Mouse (Mus musculus): ENCODE results near the gene Car12. TPM values are rescaled to one million over a fixed set of nuclear protein-coding genes. Genes with fewer than 3 reads are reported as not detected.
A peak's percentile ranks its signal among the peaks of the same experiment; 100 is the strongest.

Gene Car12
- polyA plus RNA-seq, 1 experiment from 2014 or later: 6.4 TPM

DNA sequence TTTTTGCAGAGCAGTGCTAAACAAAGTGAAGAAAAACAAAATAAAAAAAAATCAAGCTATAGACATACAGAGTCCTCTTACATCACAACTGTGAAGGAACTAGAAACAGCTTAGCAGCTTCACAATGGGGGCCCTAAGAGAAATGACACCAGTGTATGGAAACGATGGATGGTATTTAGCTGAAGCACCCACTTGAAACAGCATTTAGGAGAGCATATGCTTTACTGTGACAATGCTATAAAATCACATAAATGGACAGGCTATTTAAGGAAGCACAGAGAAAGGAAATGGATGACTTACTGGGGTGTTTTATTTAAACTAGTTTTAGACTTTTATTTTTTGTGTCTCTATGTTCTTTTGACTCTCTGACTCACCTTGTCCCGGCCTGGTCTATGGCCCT lies 25.8 kb upstream of the Car12 start:
- WGBS: 80% methylated on average over 2 of the region's 2 CpGs
- H3K36me3 ChIP-seq: no peaks in the 10 kb centered on the region
- no peak overlapping the region for H3K9ac ChIP-seq (replicated peaks)

DNA sequence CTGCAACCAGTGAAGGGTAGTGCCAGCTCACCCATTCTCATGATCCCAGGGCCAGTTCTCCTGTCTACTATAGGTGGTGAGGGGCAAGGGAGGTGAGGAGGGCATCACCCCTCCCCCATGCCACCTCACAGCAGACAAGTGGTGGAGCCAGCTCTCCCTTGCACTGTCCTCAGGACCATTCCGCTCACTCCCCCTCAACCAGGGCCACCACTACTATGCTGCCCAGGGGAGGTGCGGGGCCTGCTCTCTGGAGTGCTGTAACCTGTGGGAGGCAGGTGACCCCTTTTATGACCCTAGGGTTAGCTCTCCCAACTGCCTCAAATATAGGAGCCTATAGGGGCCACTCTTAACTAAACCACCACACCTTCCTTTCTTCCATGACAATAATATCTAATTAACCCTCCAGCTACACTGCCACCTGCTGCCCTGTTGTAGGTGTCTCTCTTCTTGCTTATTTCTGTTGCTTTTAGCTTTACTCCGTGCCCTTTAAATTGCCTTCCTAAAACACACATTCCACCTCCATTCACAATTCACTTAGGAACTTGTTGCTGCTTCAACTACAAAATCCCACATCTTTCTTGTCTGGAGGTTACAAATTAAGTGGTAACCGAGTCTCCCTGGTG lies 21.7 kb upstream of the Car12 start:
- no peaks in the 10 kb centered on the region for H3K4me1 ChIP-seq
- no peak overlapping the region for H3K27ac ChIP-seq (replicated peaks)
- no peak overlapping the region for H3K4me3 ChIP-seq
- no peak overlapping the region for H3K4me2 ChIP-seq (replicated peaks)
- ATAC-seq (replicated peaks): no peak
- no peaks in the 10 kb centered on the region for H3K9me3 ChIP-seq
- no peaks in the 10 kb centered on the region for H3K27me3 ChIP-seq
- no peaks in the 10 kb centered on the region for H3K36me3 ChIP-seq
- H3K9ac ChIP-seq (replicated peaks): no peak overlapping the region
- WGBS: 76% methylated on average over 4 of the region's 4 CpGs

More for the DNA sequence above, 25.8 kb upstream of the Car12 start:
- H3K9me3 ChIP-seq: no peaks in the 10 kb centered on the region
- H3K4me3 ChIP-seq: no peak overlapping the region
- no peaks in the 10 kb centered on the region for H3K4me1 ChIP-seq
- H3K27ac ChIP-seq (replicated peaks): no peak overlapping the region
- H3K4me2 ChIP-seq (replicated peaks): no peak overlapping the region
- no peaks in the 10 kb centered on the region for H3K27me3 ChIP-seq
- ATAC-seq (replicated peaks): no peak

DNA sequence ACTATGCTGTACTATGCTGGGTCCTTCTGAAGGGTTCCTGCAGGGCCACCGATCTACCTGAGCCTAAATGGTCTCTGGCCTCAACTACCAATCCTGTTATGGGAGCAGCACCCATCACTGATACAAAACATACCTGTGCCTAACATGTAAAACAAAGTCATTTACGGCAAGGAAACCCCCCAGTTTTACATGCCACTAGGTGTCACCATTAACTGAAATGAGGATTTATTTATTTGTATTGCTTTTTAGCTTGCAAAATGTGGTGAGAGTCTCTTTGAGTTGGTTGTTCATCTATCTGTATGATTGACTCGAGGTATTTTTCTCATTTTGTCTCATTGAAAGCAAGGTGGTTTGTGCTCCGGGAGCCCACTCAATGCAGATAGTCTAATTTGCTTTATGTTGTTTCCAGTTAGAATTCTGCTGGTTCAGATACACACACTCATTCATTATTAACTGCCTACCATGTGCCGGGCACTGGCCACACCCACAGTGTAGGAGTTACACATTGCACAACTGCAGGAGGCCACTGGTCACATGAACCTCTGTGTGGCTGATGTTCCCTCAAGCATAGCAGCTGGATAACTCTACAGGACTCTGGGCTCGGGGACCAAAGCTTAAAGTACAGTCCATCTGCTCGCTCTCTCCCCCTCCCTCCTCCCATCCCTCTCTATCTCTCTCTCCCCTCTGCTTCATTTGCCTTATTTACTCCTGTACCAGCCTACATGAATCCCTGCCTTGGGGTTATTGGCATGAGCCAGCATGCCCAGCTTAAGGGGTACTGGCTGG lies 15.9 kb upstream of the Car12 start:
- no peak overlapping the region for H3K4me2 ChIP-seq (replicated peaks)
- H3K9me3 ChIP-seq: no peaks in the 10 kb centered on the region
- H3K27ac ChIP-seq (replicated peaks): no peak overlapping the region
- H3K4me3 ChIP-seq: no peak overlapping the region
- no peak overlapping the region for H3K9ac ChIP-seq (replicated peaks)
- H3K27me3 ChIP-seq: no peaks in the 10 kb centered on the region
- no peaks in the 10 kb centered on the region for H3K36me3 ChIP-seq
- H3K4me1 ChIP-seq: no peaks in the 10 kb centered on the region
- no peak for ATAC-seq (replicated peaks)
- 82% methylated on average over 7 of the region's 7 CpGs for WGBS

- Histone ChIP-seq H3K9ac (replicated peaks) (no peak overlapping the region), H3K27me3 (no peaks in the 10 kb centered on the region), H3K36me3 (no peaks in the 10 kb centered on the region), H3K9me3 (no peaks in the 10 kb centered on the region), H3K27ac (replicated peaks) (no peak overlapping the region), H3K4me2 (replicated peaks) (no peak overlapping the region), H3K4me3 (no peak overlapping the region), H3K4me1 (no peaks in the 10 kb centered on the region)
- ATAC-seq (replicated peaks): no peak
- 95% methylated on average over 4 of the region's 4 CpGs for WGBS
Observed at GRCm38 (mm10) chr9:66699748-66700147, 13.7 kb upstream of the Car12 start.

- H3K9me3 ChIP-seq: no peaks in the 10 kb centered on the region
- peaks cover 2% of the 10 kb centered on the region for H3K4me1 ChIP-seq
- no peaks in the 10 kb centered on the region for H3K27me3 ChIP-seq
- 83% methylated on average over 4 of the region's 4 CpGs for WGBS
- H3K4me2 ChIP-seq (replicated peaks): no peak overlapping the region
- no peak overlapping the region for H3K9ac ChIP-seq (replicated peaks)
- H3K4me3 ChIP-seq: no peak overlapping the region
- ATAC-seq (replicated peaks): no peak
- H3K27ac ChIP-seq (replicated peaks): no peak overlapping the region
- H3K36me3 ChIP-seq: no peaks in the 10 kb centered on the region
Observed at GRCm38 (mm10) chr9:66703002-66703401, 10.5 kb upstream of the Car12 start.

- no peak for ATAC-seq (replicated peaks)
- H3K36me3 ChIP-seq: no peaks in the 10 kb centered on the region
- no peaks in the 10 kb centered on the region for H3K27me3 ChIP-seq
- no peaks in the 10 kb centered on the region for H3K9me3 ChIP-seq
- H3K27ac ChIP-seq (replicated peaks): no peak overlapping the region
- no peak overlapping the region for H3K4me3 ChIP-seq
- H3K9ac ChIP-seq (replicated peaks): no peak overlapping the region
- H3K4me2 ChIP-seq (replicated peaks): no peak overlapping the region
- peaks cover 22% of the 10 kb centered on the region for H3K4me1 ChIP-seq
Observed at GRCm38 (mm10) chr9:66705354-66705753, 8.1 kb upstream of the Car12 start.

DNA sequence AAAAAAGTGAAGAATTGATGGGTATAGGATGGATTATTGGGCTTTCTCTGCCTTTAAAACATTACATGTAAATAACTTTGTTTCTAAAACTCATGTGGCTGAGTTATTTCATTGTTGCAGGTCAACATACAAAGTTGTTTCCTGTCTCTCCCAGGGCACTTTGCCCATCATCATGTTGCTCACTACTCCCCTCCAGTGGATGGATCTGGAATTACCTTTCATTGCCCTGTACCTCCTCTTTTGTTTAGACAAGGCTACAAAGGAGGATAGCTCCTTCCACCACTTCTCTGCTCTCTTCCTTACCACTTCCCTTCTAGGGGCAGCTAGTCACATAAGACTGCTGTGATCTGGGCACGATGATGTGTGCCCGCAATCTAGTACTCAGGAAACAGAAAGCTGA lies 7.7 kb upstream of the Car12 start:
- H3K9ac ChIP-seq (replicated peaks): no peak overlapping the region
- peaks cover 22% of the 10 kb centered on the region for H3K4me1 ChIP-seq
- no peaks in the 10 kb centered on the region for H3K9me3 ChIP-seq
- H3K27ac ChIP-seq (replicated peaks): no peak overlapping the region
- WGBS: 61% methylated on average over 2 of the region's 2 CpGs
- ATAC-seq (replicated peaks): no peak
- no peak overlapping the region for H3K4me3 ChIP-seq
- no peak overlapping the region for H3K4me2 ChIP-seq (replicated peaks)
- H3K36me3 ChIP-seq: no peaks in the 10 kb centered on the region
- H3K27me3 ChIP-seq: no peaks in the 10 kb centered on the region

DNA sequence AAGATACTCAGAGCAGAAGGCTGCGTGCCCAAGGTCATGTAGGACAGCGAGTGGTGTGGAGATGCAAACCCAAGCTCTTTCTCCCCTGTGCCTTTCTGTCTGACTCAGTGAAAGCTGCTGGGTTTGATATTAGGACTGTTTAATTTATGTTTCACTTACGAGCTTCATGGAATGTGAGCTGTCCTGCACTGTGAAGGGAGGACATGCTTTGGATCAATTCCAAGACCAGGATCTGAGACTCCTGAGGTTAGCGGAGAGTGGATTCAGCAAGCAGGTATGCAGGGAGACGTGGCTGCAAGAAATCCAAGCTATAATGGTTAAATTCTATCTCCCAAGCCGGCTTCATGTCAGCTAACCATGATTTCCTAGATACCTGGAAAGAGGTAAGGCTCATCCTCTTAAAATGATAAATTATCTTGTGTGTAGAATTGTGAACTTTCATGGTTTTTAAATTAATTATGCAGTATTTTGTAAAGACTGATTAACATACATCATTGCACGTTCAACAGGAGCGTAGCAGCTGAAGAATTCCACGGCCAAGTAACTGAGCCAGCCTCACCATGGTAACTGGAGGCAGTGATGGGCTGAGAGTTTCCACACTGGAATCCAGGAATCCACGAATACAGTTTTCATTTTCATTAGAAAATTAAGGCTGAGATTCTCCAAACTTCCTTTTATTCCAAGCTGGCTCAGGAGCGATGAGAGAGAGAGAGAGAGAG lies 5.3 kb upstream of the Car12 start:
- WGBS: 27% methylated on average over 11 of the region's 11 CpGs
- Histone ChIP-seq H3K9ac (replicated peaks) (no peak overlapping the region), H3K4me3 (no peak overlapping the region), H3K27ac (replicated peaks) (peak overlapping the region; percentile 55), H3K36me3 (no peaks in the 10 kb centered on the region), H3K27me3 (no peaks in the 10 kb centered on the region), H3K4me2 (replicated peaks) (no peak overlapping the region; the same call in 1 of the 2 replicates), H3K9me3 (no peaks in the 10 kb centered on the region), H3K4me1 (peaks cover 23% of the 10 kb centered on the region)
- peak; percentile 78 for ATAC-seq (replicated peaks)

DNA sequence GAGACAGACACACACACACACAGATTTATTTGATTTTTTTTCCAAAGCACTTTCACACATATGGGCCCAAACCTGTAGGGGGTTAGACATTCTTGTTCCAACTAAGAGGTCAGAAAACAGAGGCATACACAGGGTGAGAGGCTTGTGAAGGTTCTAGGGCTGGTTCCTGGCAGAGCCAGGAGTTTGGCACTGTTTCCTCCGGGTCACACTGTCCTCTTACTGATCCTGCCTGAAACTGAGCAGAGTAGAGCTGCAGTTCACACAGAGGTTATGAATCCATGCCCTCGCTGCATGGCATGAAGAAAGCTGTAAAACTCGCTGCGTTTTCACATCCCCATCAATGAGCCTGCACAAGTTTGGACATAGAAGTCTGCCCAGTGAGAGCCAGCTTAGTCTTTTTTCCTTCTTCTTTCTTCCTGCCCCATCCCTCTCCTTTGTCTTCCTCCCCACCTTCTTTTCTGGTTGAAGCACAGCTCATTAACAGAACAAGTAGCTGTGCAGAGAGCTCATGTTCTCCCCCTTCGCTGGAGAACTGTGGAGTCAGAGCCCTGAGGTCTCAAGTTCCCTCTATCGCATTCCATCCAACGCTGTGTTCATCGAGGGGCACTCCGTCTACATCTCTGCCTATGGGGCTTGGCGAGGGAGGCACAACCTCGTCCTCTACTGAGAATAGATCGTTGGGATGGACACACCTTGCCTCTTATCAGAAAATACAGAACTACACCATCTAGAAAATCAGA lies 4.5 kb upstream of the Car12 start:
- no peak overlapping the region for H3K4me2 ChIP-seq (replicated peaks)
- H3K4me1 ChIP-seq: peaks cover 30% of the 10 kb centered on the region
- peak overlapping the region; percentile 55 for H3K27ac ChIP-seq (replicated peaks)
- 0 out of 2 replicates have a peak, but pooled peaks have one; percentile 14 for ATAC-seq (replicated peaks)
- H3K9ac ChIP-seq (replicated peaks): no peak overlapping the region
- H3K27me3 ChIP-seq: no peaks in the 10 kb centered on the region
- H3K36me3 ChIP-seq: no peaks in the 10 kb centered on the region
- no peak overlapping the region for H3K4me3 ChIP-seq
- WGBS: 37% methylated on average over 12 of the region's 12 CpGs
- no peaks in the 10 kb centered on the region for H3K9me3 ChIP-seq

- Histone ChIP-seq H3K4me3 (no peak overlapping the region), H3K36me3 (no peaks in the 10 kb centered on the region), H3K4me2 (replicated peaks) (no peak overlapping the region), H3K4me1 (peaks cover 38% of the 10 kb centered on the region), H3K27ac (replicated peaks) (no peak overlapping the region), H3K27me3 (0 out of 2 replicates have a peak, but pooled peaks cover 4% of the 10 kb centered on the region), H3K9ac (replicated peaks) (no peak overlapping the region), H3K9me3 (no peaks in the 10 kb centered on the region)
- WGBS: 67% methylated on average over 6 of the region's 6 CpGs
- ATAC-seq (replicated peaks): no peak
Observed at GRCm38 (mm10) chr9:66710626-66711025, 2.9 kb upstream of the Car12 start.

- ATAC-seq (replicated peaks): no peak
Observed at GRCm38 (mm10) chr9:66714022-66714515, 583 bp downstream of the Car12 start.

More at GRCm38 (mm10) chr9:66714022-66714515, 583 bp downstream of the Car12 start:
- no peaks in the 10 kb centered on the region for H3K36me3 ChIP-seq
- peak overlapping the region; percentile 43 for H3K4me3 ChIP-seq
- H3K27ac ChIP-seq (replicated peaks): no peak overlapping the region
- peak overlapping the region; percentile 74 for H3K4me2 ChIP-seq (replicated peaks)
- H3K9me3 ChIP-seq: no peaks in the 10 kb centered on the region
- peaks cover 30% of the 10 kb centered on the region for H3K4me1 ChIP-seq
- WGBS: 9% methylated on average over 12 of the region's 12 CpGs
- 0 out of 2 replicates have a peak, but pooled peaks cover 4% of the 10 kb centered on the region for H3K27me3 ChIP-seq
- H3K9ac ChIP-seq (replicated peaks): no peak overlapping the region; the same call in 1 of the 2 replicates
